Mouse (Mus musculus): Measurements from ENCODE around the gene Gm14226. TPM values are rescaled to one million over a fixed set of nuclear protein-coding genes. Genes with fewer than 3 reads are reported as not detected.
"Not testable (repeated sequence)": the region's sequence is repeated elsewhere in the genome, so short reads cannot be mapped to it uniquely, and the experiment has no call there.

Gene Gm14226
- total RNA-seq (2021) (under 1 TPM; 0.16 to 0.20 TPM), polyA plus RNA-seq (2012; rRNA removed) (0.16 and 0.18 TPM in 2 replicates)
- long read RNA-seq = 0 reads

GRCm38 (mm10) chr2:155018251-155018755 lies at the start of gene Gm14226:
Gene Gm14226, plus strand, starts transcription at chr2:155018266.
- intact Hi-C loops (cut with DNase I); H3K79me2 ChIP-seq (replicated peaks; ENCODE audit: control insufficient read depth, insufficient read depth, low read length); DNase-seq; H3K4me1 ChIP-seq (ENCODE audit: control insufficient read depth, insufficient read depth, low read length); H3K27me3 ChIP-seq (ENCODE audit: control insufficient read depth, insufficient read depth, low read length); H3K36me3 ChIP-seq (ENCODE audit: control insufficient read depth, insufficient read depth, low read length): not testable (repeated sequence)
- Histone ChIP-seq H3K4me3 (peak within 1 kb of the TSS; percentile 56), H3K9ac (ENCODE audit: low read depth, low read length) (peak within 1 kb of the TSS; percentile 70), H3K27ac (peak within 1 kb of the TSS; percentile 48)
- WGBS = 1% methylated on average over 24 of the region's 26 CpGs

- not testable (repeated sequence) for H3K4me1 ChIP-seq (ENCODE audit: control insufficient read depth, insufficient read depth, low read length); H3K36me3 ChIP-seq (ENCODE audit: control insufficient read depth, insufficient read depth, low read length); H3K27ac ChIP-seq; DNase-seq; H3K27me3 ChIP-seq (ENCODE audit: control insufficient read depth, insufficient read depth, low read length); H3K9ac ChIP-seq (ENCODE audit: low read depth, low read length); H3K4me3 ChIP-seq; H3K79me2 ChIP-seq (replicated peaks; ENCODE audit: control insufficient read depth, insufficient read depth, low read length)
- 64% methylated on average over 14 of the region's 14 CpGs for WGBS
- intact Hi-C loops (cut with DNase I) = loop anchor here (2.0 kb wide), 1 partner anchor 49 kb away; no protein-coding TSS in a partner anchor
Measured at GRCm38 (mm10) chr2:154969740-154970397, 48.2 kb upstream of the Gm14226 start.

GRCm38 (mm10) chr2:154971919-154972692 lies 46.0 kb upstream of the Gm14226 start:
- Histone ChIP-seq H3K79me2 (replicated peaks; ENCODE audit: control insufficient read depth, insufficient read depth, low read length) (no peaks in the 10 kb centered on the region), H3K4me1 (ENCODE audit: control insufficient read depth, insufficient read depth, low read length) (no peaks in the 10 kb centered on the region), H3K27me3 (ENCODE audit: control insufficient read depth, insufficient read depth, low read length) (peaks cover 3% of the 10 kb centered on the region; the same call in 1 of the 2 replicates), H3K27ac (no peak overlapping the region), H3K9ac (ENCODE audit: low read depth, low read length) (no peak overlapping the region), H3K36me3 (ENCODE audit: control insufficient read depth, insufficient read depth, low read length) (no peaks in the 10 kb centered on the region), H3K4me3 (no peak overlapping the region)
- WGBS = 37% methylated on average over 18 of the region's 18 CpGs
- intact Hi-C loops (cut with DNase I) = loop anchor here (2.0 kb wide), 1 partner anchor 51 kb away; no protein-coding TSS in a partner anchor
- TF ChIP-seq POLR2A (IDR thresholded peaks at IDR 0.05; ENCODE audit: insufficient read depth, low read depth, low read length) (no peak), EP300 (IDR thresholded peaks at IDR 0.05; ENCODE audit: insufficient read depth, low read depth, low read length) (no peak), CTCF (IDR thresholded peaks at IDR 0.05) (no peak)
- DNase-seq = no peak

GRCm38 (mm10) chr2:154972981-154973380 lies 45.1 kb upstream of the Gm14226 start:
- intact Hi-C loops (cut with DNase I) = no loop called here
- TF ChIP-seq POLR2A (IDR thresholded peaks at IDR 0.05; ENCODE audit: insufficient read depth, low read depth, low read length) (no peak), CTCF (IDR thresholded peaks at IDR 0.05) (no peak), EP300 (IDR thresholded peaks at IDR 0.05; ENCODE audit: insufficient read depth, low read depth, low read length) (no peak)
- Histone ChIP-seq H3K79me2 (replicated peaks; ENCODE audit: control insufficient read depth, insufficient read depth, low read length) (no peaks in the 10 kb centered on the region), H3K27me3 (ENCODE audit: control insufficient read depth, insufficient read depth, low read length) (peaks cover 3% of the 10 kb centered on the region; the same call in 1 of the 2 replicates), H3K4me3 (no peak overlapping the region), H3K36me3 (ENCODE audit: control insufficient read depth, insufficient read depth, low read length) (no peaks in the 10 kb centered on the region), H3K4me1 (ENCODE audit: control insufficient read depth, insufficient read depth, low read length) (no peaks in the 10 kb centered on the region), H3K9ac (ENCODE audit: low read depth, low read length) (no peak overlapping the region), H3K27ac (no peak overlapping the region)
- no peak for DNase-seq
- 87% methylated on average over 5 of the region's 5 CpGs for WGBS

- no peak overlapping the region for H3K27ac ChIP-seq
- H3K27me3 ChIP-seq (ENCODE audit: control insufficient read depth, insufficient read depth, low read length) = no peaks in the 10 kb centered on the region
- H3K4me3 ChIP-seq = no peak overlapping the region
- no peaks in the 10 kb centered on the region for H3K36me3 ChIP-seq (ENCODE audit: control insufficient read depth, insufficient read depth, low read length)
- peaks cover 2% of the 10 kb centered on the region for H3K4me1 ChIP-seq (ENCODE audit: control insufficient read depth, insufficient read depth, low read length)
- intact Hi-C loops (cut with DNase I) = no loop called here
- no peaks in the 10 kb centered on the region for H3K79me2 ChIP-seq (replicated peaks; ENCODE audit: control insufficient read depth, insufficient read depth, low read length)
- H3K9ac ChIP-seq (ENCODE audit: low read depth, low read length) = no peak overlapping the region
- TF ChIP-seq CTCF (IDR thresholded peaks at IDR 0.05) = peak; percentile 33
- no peak for TF ChIP-seq POLR2A (IDR thresholded peaks at IDR 0.05; ENCODE audit: insufficient read depth, low read depth, low read length)
- no peak for TF ChIP-seq EP300 (IDR thresholded peaks at IDR 0.05; ENCODE audit: insufficient read depth, low read depth, low read length)
- no peak for DNase-seq
- WGBS = 73% methylated on average over 1 of the region's 1 CpGs
Measured at GRCm38 (mm10) chr2:154986609-154987008, 31.5 kb upstream of the Gm14226 start.

GRCm38 (mm10) chr2:154991411-154991810 lies 26.7 kb upstream of the Gm14226 start:
- no peak overlapping the region; the same call in 1 of the 2 replicates for H3K27ac ChIP-seq
- H3K4me3 ChIP-seq = no peak overlapping the region
- no peak overlapping the region for H3K9ac ChIP-seq (ENCODE audit: low read depth, low read length)
- DNase-seq = no peak
- WGBS = 44% methylated on average over 8 of the region's 8 CpGs
- no peaks in the 10 kb centered on the region for H3K79me2 ChIP-seq (replicated peaks; ENCODE audit: control insufficient read depth, insufficient read depth, low read length)
- H3K27me3 ChIP-seq (ENCODE audit: control insufficient read depth, insufficient read depth, low read length) = no peaks in the 10 kb centered on the region
- intact Hi-C loops (cut with DNase I) = no loop called here
- H3K4me1 ChIP-seq (ENCODE audit: control insufficient read depth, insufficient read depth, low read length) = peaks cover 2% of the 10 kb centered on the region
- TF ChIP-seq POLR2A (IDR thresholded peaks at IDR 0.05; ENCODE audit: insufficient read depth, low read depth, low read length) (no peak), EP300 (IDR thresholded peaks at IDR 0.05; ENCODE audit: insufficient read depth, low read depth, low read length) (no peak), CTCF (IDR thresholded peaks at IDR 0.05) (no peak)
- H3K36me3 ChIP-seq (ENCODE audit: control insufficient read depth, insufficient read depth, low read length) = no peaks in the 10 kb centered on the region

All from heart, adult 2 months (tissue).